Mouse (Mus musculus): ENCODE measurements at regions not wholly inside any gene's neighbourhood (a gene's known extent, or its start where the extent isn't known, plus 50 kb on each side); places are given as distances from the start of the nearest gene placed in this dataset.
"Not testable (repeated sequence)": the region's sequence is repeated elsewhere in the genome, so short reads cannot be mapped to it uniquely, and the experiment has no call there.

- DNase-seq: peak; percentile 39
Measured at GRCm38 (mm10) chr12:5759485-5759884, 384.0 kb upstream of the Klhl29 start.

GRCm38 (mm10) chr12:5757766-5758165 lies 382.3 kb upstream of the Klhl29 start:
- peak; percentile 25 for DNase-seq

- DNase-seq: no peak
Measured at GRCm38 (mm10) chr12:5757361-5757760, 381.9 kb upstream of the Klhl29 start.

- DNase-seq: no peak
Measured at GRCm38 (mm10) chr12:5753831-5754230, 378.3 kb upstream of the Klhl29 start.

GRCm38 (mm10) chr12:5744086-5744709 lies 368.7 kb upstream of the Klhl29 start:
- no peak for DNase-seq

GRCm38 (mm10) chr12:5736066-5736465 lies 360.6 kb upstream of the Klhl29 start:
- no peak for DNase-seq

- DNase-seq: no peak
Measured at GRCm38 (mm10) chr12:5734902-5735301, 359.4 kb upstream of the Klhl29 start.

- DNase-seq: no peak
Measured at GRCm38 (mm10) chr12:5723113-5723512, 347.6 kb upstream of the Klhl29 start.

- DNase-seq: not testable (repeated sequence)
Measured at GRCm38 (mm10) chr12:5717527-5717926, 342.0 kb upstream of the Klhl29 start.

GRCm38 (mm10) chr12:5698778-5699454 lies 323.4 kb upstream of the Klhl29 start:
- no peak for DNase-seq

GRCm38 (mm10) chr12:5682182-5682581 lies 306.7 kb upstream of the Klhl29 start:
- DNase-seq: no peak

- not testable (repeated sequence) for DNase-seq
Measured at GRCm38 (mm10) chr12:5678126-5678525, 302.6 kb upstream of the Klhl29 start.

GRCm38 (mm10) chr12:5668486-5668885 lies 293.0 kb upstream of the Klhl29 start:
- no peak for DNase-seq

GRCm38 (mm10) chr12:5637571-5638275 lies 262.2 kb upstream of the Klhl29 start:
- no peak for DNase-seq

- no peak for DNase-seq
Measured at GRCm38 (mm10) chr12:5633971-5634370, 258.5 kb upstream of the Klhl29 start.

- DNase-seq: no peak
Measured at GRCm38 (mm10) chr12:5601084-5601654, 225.7 kb upstream of the Klhl29 start.

GRCm38 (mm10) chr12:5599426-5599825 lies 223.9 kb upstream of the Klhl29 start:
- no peak for DNase-seq

GRCm38 (mm10) chr12:5598961-5599360 lies 223.5 kb upstream of the Klhl29 start:
- DNase-seq: no peak

- DNase-seq: peak; percentile 57
Measured at GRCm38 (mm10) chr12:5572831-5573230, 197.3 kb upstream of the Klhl29 start.

- no peak for DNase-seq
Measured at GRCm38 (mm10) chr12:5568941-5569340, 193.5 kb upstream of the Klhl29 start.

- DNase-seq: no peak
Measured at GRCm38 (mm10) chr12:5566231-5566630, 190.7 kb upstream of the Klhl29 start.

- no peak for DNase-seq
Measured at GRCm38 (mm10) chr12:5552607-5553006, 177.1 kb upstream of the Klhl29 start.

- DNase-seq: no peak
Measured at GRCm38 (mm10) chr12:5551901-5552300, 176.4 kb upstream of the Klhl29 start.

GRCm38 (mm10) chr12:5549796-5550195 lies 174.3 kb upstream of the Klhl29 start:
- no peak for DNase-seq
